In genomic region chr11:33513376-33513991, GRCm38 (mm10) we compare ENCODE assay signal across 8 mouse cellular contexts. TPM values are rescaled to one million over a fixed set of nuclear protein-coding genes. Genes with fewer than 3 reads are reported as not detected.
DNase-seq lines count a peak whose midpoint lies in the region; ATAC-seq and TF ChIP-seq lines count a peak whose summit lies in the region.

TSS of gene Ranbp17 (minus strand) at chr11:33513746.

- H3K36me3 ChIP-seq in forebrain, embryonic 14.5 days (ENCODE audit: control insufficient read depth, insufficient read depth, low read length) = no peaks in the 10 kb centered on the region
- no peaks in the 10 kb centered on the region for H3K36me3 ChIP-seq in hindbrain, embryonic 13.5 days

- H3K4me1 ChIP-seq in forebrain, embryonic 14.5 days (ENCODE audit: control insufficient read depth, insufficient read depth, low read length) = no peaks in the 10 kb centered on the region; the same call in 1 of the 2 replicates
- peaks cover 8% of the 10 kb centered on the region for H3K4me1 ChIP-seq in hindbrain, embryonic 13.5 days (replicated peaks)

- ATAC-seq in forebrain, embryonic 14.5 days = peak; percentile 92
- ATAC-seq in hindbrain, embryonic 13.5 days (ENCODE audit: low FRiP score) = peak; percentile 90

- peak within 1 kb of the TSS; percentile 89 for H3K9ac ChIP-seq in forebrain, embryonic 14.5 days (ENCODE audit: low read length)
- peak within 1 kb of the TSS; percentile 94 for H3K9ac ChIP-seq in hindbrain, embryonic 13.5 days

- H3K27me3 ChIP-seq in forebrain, embryonic 14.5 days (replicated peaks; ENCODE audit: control insufficient read depth, insufficient read depth, low read length) = no peaks in the 10 kb centered on the region
- H3K27me3 ChIP-seq in hindbrain, embryonic 13.5 days = no peaks in the 10 kb centered on the region

- peak; percentile 90 for DNase-seq in R1 (ENCODE audit: low read depth, low spot score)
- peak; percentile 53 for DNase-seq in cerebellum, adult 11-12 months
- peak; percentile 82 for DNase-seq in forebrain, embryonic 14.5 days (ENCODE audit: low spot score)
- peak; percentile 41 to 43 for DNase-seq in left cerebral cortex, adult 2 months (ENCODE audit: extremely low spot score in 1 of 2, low spot score in 2 of 2)
- peak; percentile 40 for DNase-seq in lung, postnatal 36 days
- DNase-seq in right cerebral cortex, adult 2 months (ENCODE audit: low spot score in 2 of 2) = peak; percentile 17
- DNase-seq in T-cell, adult 2 months (ENCODE audit: low spot score) = no peak

- H3K9me3 ChIP-seq in forebrain, embryonic 14.5 days (replicated peaks; ENCODE audit: control insufficient read depth, low read length) = no peaks in the 10 kb centered on the region
- no peaks in the 10 kb centered on the region for H3K9me3 ChIP-seq in hindbrain, embryonic 13.5 days

- H3K4me3 ChIP-seq in forebrain, embryonic 14.5 days (ENCODE audit: low read depth, low read length) = peak within 1 kb of the TSS; percentile 86
- peak within 1 kb of the TSS; percentile 90 for H3K4me3 ChIP-seq in hindbrain, embryonic 13.5 days
- peak within 1 kb of the TSS; percentile 94 for H3K4me3 ChIP-seq in left cerebral cortex, adult 2 months

- WGBS in forebrain, embryonic 14.5 days = 3% methylated on average over 63 of the region's 72 CpGs
- under 1% methylated on average over 61 of the region's 72 CpGs for WGBS in hindbrain, embryonic 13.5 days

- peak within 1 kb of the TSS; percentile 64 for H3K4me2 ChIP-seq in forebrain, embryonic 14.5 days (ENCODE audit: low read length)
- H3K4me2 ChIP-seq in hindbrain, embryonic 13.5 days = peak within 1 kb of the TSS; percentile 61

- peak within 1 kb of the TSS; percentile 83 for H3K27ac ChIP-seq in forebrain, embryonic 14.5 days (ENCODE audit: low read depth, low read length)
- H3K27ac ChIP-seq in hindbrain, embryonic 13.5 days = peak within 1 kb of the TSS; percentile 94
- peak within 1 kb of the TSS; percentile 73 for H3K27ac ChIP-seq in left cerebral cortex, adult 2 months

- TF ChIP-seq CTCF in left cerebral cortex, adult 2 months (IDR thresholded peaks at IDR 0.05) = no peak

- intact Hi-C loops in left cerebral cortex, adult 2 months (cut with DNase I) = no loop called here

RNA-seq across cellular contexts. Expression of gene Ranbp17, which starts in this region (rescaled TPM):
- polyA plus RNA-seq in forebrain, embryonic 14.5 days (2014; fragmentation: Nextera tagmentation; extraction: Ambion mirVana) = 5.8 and 9.3 TPM in 2 replicates
- polyA plus RNA-seq in hindbrain, embryonic 13.5 days (2015; fragmentation: Nextera tagmentation; extraction: Ambion mirVana) = 7.8 and 8.9 TPM in 2 replicates
- total RNA-seq in left cerebral cortex, adult 2 months (2021) = 1 to 10 TPM; 7.4 to 7.6 TPM
